Mouse (Mus musculus) layer of hippocampus, adult 11-12 months (tissue): Measurements from ENCODE around the gene Srsf10.

ENCODE experiments used
- DNase-seq: peaks from one replicate; pipeline ENCODE4 v3.0.0; 2022; ENCODE audit warnings: low spot score

Gene Srsf10

DNA sequence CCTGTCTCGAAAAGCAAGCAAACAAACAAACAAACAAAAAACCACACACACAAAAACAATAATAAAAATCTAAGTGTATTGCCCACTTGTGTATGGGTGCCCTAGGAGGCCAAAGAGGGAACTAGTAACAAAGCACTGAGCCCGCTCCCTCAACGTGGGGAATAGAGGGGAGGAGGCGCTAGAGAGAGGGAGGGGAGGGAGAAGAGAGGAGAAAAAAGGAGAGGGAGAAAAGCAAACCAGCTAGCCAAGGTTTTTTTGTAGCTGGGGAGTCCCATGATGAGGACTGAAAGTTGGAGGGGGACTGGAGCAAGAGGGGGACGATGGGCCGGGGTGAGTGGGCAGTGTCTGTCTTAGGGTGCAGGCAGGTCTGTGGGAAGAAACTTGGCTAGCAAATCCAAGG lies 467 bp upstream of the Srsf10 start:
- DNase-seq = no peak

DNA sequence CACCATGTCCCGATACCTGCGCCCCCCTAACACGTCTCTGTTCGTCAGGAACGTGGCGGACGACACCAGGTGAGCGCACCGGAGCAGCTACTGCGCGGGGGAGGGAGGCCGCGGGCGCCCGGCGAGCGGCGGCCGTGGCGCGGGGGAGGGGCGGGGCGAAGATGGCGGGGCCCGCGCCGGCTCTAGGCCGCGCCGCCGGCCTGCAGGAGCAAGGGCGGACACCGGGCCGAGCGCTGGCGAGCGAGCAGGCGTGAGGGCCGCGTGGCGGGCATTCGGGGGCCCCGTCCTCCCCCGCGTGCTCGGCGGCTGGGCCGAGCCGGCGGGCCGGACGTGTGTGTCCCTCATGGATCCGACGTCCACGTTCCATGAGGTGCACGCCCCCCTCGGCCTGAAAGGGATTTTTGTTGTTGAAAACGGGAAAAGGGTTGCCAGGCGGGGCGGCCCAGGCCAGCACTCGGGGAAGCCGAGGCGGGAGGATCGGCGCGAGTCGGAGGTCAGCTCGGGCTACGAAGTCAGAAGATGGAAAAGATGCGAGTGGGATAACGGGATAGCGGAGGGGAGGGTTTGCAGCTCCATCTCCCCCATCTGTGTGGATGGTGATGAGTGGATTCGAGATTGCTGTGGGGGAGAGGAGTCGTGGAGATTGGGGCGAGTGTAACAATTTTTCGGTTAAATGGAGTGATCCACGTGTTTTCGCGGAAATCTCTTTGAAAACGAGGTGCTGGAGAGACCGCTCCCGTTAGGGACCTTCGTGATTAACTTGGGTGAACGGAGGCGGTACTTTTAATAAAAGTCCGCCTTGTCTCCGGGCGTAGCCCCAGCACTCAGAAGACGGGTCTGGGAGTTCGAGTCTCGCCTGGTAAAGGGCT lies 910 bp downstream of the Srsf10 start:
- DNase-seq = peak; percentile 60

DNA sequence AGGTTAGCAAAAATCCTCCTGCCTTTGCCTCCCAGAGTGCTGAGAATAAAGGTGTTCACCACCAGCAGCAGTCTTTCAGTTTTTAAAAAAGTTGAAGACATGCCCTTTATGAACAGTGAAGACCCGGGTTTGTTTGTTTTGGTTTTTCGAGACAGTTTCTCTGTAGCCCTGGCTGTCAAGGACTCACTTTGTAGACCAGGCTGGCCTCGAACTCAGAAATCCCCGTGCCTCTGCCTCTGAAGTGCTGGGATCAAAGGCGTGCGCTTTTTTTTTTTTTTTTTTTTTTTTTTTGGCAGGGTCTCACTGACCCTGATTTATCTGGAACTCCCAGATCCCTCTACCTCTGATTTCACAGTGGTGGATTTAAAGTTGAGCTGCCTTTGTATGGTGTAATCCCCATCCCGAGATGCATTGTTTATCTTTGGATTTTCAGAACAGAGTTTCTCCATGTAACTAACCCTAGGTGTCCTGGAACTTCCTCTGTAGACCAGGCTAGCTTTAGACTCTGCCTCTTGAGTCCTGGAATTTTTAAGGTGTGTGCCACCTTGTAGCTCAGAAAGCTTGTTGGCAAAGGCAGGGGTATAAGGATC lies 2.1 kb downstream of the Srsf10 start:
- DNase-seq = no peak

GRCm38 (mm10) chr4:135868996-135869395 lies 13.4 kb downstream of the Srsf10 start:
- DNase-seq = no peak

GRCm38 (mm10) chr4:135870227-135871023 lies 14.9 kb downstream of the Srsf10 start:
- no peak for DNase-seq

DNA sequence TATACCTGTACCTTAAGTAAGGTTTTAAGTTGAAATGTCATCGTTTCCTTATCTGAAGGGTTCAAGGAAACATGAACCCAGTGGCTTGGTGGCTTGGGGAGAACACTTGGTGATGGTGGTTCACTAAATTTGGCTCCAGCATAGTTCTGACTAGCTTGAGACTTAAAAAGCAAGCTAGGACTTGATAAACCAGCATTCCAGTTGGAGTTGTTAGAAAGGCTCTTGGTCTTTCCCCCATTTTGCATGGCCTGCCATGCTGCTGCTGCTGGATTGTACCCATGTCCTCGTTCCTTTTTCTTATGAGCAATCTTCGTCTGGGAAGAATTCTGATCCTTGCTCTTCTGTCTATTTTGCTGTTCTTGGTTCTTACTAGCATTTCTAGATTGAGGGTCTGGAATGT lies 16.5 kb downstream of the Srsf10 start:
- DNase-seq = no peak

- no peak for DNase-seq
Observed at GRCm38 (mm10) chr4:135872589-135873391, 17.2 kb downstream of the Srsf10 start.

- peak; percentile 92 for DNase-seq
Observed at GRCm38 (mm10) chr4:135873526-135874202, 18.1 kb downstream of the Srsf10 start, which contains the start of gene Pnrc2. Pnrc2 (minus strand) TSS chr4:135873850.

DNA sequence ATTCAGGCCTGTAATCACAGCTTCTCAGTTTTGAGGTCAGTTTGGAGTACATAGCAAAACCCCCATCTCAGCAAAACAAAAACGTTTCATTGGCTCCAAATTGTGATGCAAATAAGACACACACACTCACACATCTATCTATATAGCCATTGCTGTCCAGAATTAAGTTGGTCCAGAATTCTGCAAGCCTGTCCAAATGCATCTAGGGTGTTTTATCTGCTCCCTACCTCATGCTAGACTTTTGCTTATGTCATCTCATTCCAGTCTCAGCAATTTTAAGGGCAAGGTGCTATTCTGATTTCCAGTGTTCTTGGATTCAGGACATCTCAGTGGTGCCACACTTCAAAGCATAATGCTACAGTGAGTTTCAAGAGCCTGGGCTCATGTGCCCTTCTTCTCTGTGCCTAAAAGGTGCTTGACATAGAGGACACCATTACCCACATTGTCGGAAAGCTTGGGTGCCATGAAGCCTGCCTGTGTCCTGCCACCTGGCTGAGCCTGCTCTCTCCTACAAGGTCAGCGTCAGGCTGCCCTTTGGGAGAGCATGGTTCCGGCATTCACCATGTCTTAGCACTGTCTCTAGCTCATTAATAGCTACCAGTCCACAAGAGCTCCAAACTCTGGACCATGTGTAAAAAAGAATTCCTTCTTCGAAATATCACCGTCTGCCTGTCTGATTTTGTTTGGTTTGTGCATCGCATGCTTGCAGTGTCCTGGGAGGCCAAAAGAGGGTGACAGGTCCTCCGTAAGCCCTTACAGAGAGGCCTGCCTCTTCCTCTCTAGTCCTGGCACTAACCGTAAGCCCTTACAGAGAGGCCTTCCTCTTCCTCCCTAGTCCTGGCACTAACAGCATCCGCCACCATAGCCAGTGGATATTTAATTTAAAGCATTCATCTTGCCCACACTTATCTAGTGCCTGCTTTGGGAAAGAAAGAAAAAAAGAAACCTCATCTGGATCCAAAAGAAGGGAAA lies 19.3 kb downstream of the Srsf10 start:
- DNase-seq = no peak

DNA sequence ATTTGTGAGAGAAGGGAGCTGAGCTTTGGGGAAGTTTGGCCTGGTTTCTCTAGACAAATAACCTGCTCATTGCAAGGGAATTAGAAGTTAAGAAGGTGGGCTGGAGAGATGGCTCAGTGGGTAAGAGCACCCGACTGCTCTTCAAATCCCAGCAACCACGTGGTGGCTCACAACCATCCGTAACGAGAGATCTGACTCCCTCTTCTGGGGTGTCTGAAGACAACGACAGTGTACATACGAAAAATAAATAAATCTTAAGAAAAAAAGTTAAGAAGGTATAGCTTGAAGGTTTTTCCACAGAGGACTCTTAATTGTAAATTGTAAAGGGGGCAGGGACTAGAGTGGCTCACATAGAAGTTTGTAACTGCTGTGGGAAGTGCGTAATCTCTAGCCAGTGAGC lies 20.0 kb downstream of the Srsf10 start:
- no peak for DNase-seq

GRCm38 (mm10) chr4:135875991-135876582 lies 20.5 kb downstream of the Srsf10 start:
- DNase-seq = peak; percentile 54

DNA sequence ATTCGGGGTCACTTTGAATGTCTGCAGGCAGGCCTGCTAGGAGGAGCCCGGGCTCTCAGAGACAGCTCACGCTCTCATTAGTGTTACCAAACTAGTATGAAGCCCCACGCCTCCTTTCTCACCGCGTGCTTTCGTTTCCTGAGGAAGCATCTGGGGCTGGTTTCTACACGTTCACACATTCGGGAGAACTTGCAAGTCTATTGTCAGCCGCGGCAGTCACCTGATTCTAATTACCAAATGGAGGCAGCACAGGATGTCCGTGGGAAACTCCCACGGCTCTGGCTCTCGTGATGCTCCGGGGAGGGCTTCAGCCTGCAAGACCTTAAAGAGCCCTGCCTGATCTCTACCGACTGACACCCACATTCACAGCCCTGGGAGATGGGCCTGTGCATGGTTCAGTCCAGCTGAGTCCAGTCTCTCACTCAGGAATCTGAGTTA lies 21.1 kb downstream of the Srsf10 start:
- peak; percentile 80 for DNase-seq

- peak; percentile 33 for DNase-seq
Observed at GRCm38 (mm10) chr4:135877742-135878141, 22.2 kb downstream of the Srsf10 start.

DNA sequence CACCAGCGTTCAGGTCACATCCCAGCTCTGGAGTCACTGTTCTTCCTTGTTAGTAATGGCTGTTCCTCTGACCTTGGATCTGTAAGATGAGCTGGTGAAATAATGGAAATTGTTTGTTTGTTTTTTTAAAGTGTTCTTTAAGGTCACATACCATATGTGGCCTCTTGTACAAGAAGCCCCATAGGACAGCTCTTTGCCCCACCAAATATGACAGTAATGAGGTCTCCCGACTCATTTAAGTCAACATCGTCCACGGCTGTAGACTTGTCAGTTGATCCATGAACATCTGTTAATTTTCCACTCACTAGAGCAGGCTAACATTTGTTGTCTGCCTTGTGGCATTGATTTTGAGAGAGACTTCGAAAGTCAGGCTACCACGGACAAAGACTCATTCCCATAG lies 23.5 kb downstream of the Srsf10 start:
- DNase-seq = no peak

DNA sequence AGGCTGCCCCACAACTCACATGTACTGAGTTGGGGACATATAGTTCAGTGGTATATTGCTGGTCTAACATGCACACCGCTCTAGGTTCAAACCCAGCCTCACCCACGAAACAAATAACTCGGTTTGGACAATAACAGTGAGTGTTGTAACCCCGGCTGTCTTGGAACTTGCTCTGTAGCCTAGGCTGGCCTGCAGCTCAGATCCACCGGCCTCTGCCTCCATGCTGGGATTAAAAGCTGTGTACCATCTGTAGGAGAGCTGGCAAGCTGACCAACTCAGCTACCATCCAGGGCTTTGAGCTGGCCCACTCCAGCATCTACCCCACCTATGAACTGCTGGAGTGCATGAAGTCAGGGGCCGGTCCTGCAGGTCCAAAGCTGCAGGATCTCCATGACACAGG lies 24.5 kb downstream of the Srsf10 start:
- no peak for DNase-seq

DNA sequence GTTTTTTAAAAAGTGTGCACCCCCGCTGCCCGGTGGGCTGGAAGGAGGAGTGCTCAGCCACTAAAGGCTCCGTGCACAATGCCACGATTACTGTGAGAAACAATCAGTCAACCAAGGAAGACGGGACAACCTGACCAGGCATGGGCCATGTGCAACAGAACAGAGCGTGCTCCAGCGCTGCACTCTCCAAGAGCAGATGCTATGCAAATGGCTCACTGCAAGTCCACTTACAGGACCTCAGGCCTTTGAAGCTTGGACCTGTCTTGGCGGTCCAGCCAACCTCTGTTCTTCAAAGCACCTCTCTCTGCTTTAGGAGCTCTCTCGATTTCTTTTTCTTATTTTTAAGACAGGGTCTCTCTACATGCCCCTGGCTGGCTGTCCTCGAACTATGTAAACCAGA lies 25.0 kb downstream of the Srsf10 start:
- DNase-seq = no peak

- no peak for DNase-seq
Observed at GRCm38 (mm10) chr4:135882023-135882422, 26.5 kb downstream of the Srsf10 start.

DNA sequence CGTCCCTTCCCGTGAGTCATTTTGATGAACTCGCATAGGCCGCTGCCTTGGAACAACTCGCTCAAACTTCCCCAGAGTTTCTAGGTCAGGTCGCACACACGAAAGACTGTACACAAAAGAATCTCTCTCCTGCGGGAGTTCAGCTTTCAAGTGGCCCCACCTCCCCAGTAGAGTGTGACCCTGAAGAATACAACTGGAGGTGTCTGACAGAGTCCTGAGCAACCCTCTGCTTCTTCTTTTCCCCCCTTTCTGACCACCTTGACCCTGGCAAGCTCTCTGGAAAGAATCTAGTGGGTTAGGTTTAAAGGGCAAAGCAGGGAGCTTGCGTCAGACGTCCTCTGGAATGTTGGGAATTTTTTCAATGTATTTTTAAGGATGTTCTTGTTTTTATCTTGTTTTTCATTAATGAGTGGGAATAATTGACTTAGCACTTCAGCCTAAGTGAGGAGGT lies 27.9 kb downstream of the Srsf10 start:
- DNase-seq = no peak

- DNase-seq = no peak
Observed at GRCm38 (mm10) chr4:135883881-135884516, 28.5 kb downstream of the Srsf10 start.
